Mouse (Mus musculus) stomach, embryonic 14.5 days (tissue): ENCODE results near the gene Txk. TPM values are rescaled to one million over a fixed set of nuclear protein-coding genes. Genes with fewer than 3 reads are reported as not detected.

Experiments
- ATAC-seq: fragments of 200-750 bp; cut with Nextera tagmentation; 2 replicates; pipeline ENCODE4 v1.8.0; 2017; ENCODE audit warnings: low read depth, moderate TSS enrichment; ENCODE audit not compliant: insufficient number of reproducible peaks, insufficient read depth, low FRiP score
- H3K27ac ChIP-seq: fragments of 300-500 bp; sonication (generic); 2 replicates; pipeline ENCODE4 v1.5.1; 2014; ENCODE audit warnings: mild to moderate bottlenecking, low read length, moderate library complexity, mixed read lengths
- H3K27me3 ChIP-seq: fragments of 300-500 bp; sonication (generic); 2 replicates; pipeline ENCODE4 v1.6.1; 2014; ENCODE audit warnings: low read length, control low read depth, mixed read lengths; ENCODE audit not compliant: control insufficient read depth, insufficient read depth
- H3K36me3 ChIP-seq: fragments of 300-500 bp; sonication (generic); 2 replicates; pipeline ENCODE4 v1.6.1; 2014; ENCODE audit warnings: mild to moderate bottlenecking, control low read depth, low read length, moderate library complexity, mixed read lengths; ENCODE audit not compliant: control insufficient read depth, insufficient read depth
- H3K4me1 ChIP-seq: fragments of 300-500 bp; sonication (generic); 2 replicates; pipeline ENCODE4 v1.6.1; 2014; ENCODE audit warnings: low read length, control low read depth, mixed read lengths; ENCODE audit not compliant: control insufficient read depth, insufficient read depth
- H3K4me2 ChIP-seq: fragments of 300-500 bp; sonication (generic); replicated peaks from 2 replicates; pipeline ENCODE4 v1.6.1; 2014; ENCODE audit warnings: low read depth, low read length, control low read depth
- H3K4me3 ChIP-seq: fragments of 300-500 bp; sonication (generic); 2 replicates; pipeline ENCODE4 v1.5.1; 2014; ENCODE audit warnings: low read depth, low read length, control low read depth
- H3K9ac ChIP-seq: fragments of 300-500 bp; sonication (generic); replicated peaks from 2 replicates; pipeline ENCODE4 v1.6.1; 2014; ENCODE audit warnings: low read depth, mild to moderate bottlenecking, control low read depth, low read length, moderate library complexity, mixed read lengths
- H3K9me3 ChIP-seq: fragments of 300-500 bp; sonication (generic); 2 replicates; pipeline ENCODE4 v1.6.1; 2016; ENCODE audit warnings: low read depth, low read length, control low read depth; ENCODE audit not compliant: control insufficient read depth
- WGBS: fragments of 180-500 bp; shearing (Covaris S2); extraction: QIAGEN DNeasy Blood & Tissue Kit; methylation state at CpG from one replicate; pipeline ENCODE4 v1.1.7; 2014; 5-methylcytosine and 5-hydroxymethylcytosine counted together
- polyA plus RNA-seq: library from polyadenylated mRNA; unstranded; fragments of >200 nt; fragmentation: Nextera tagmentation; extraction: Ambion mirVana; gene quantifications from 2 replicates; pipeline ENCODE4 v1.2.1, GENCODE M21; 2014

Gene Txk
- polyA plus RNA-seq, 1 experiment from 2014 or later: 0.32 TPM

GRCm38 (mm10) chr5:72665281-72665680 lies 87.3 kb downstream of the Txk start:
- H3K4me2 ChIP-seq: no peak overlapping the region
- 21% methylated on average over 5 of the region's 5 CpGs for WGBS
- H3K9ac ChIP-seq: no peak overlapping the region
- no peaks in the 10 kb centered on the region for H3K36me3 ChIP-seq
- no peak overlapping the region for H3K4me3 ChIP-seq
- H3K27me3 ChIP-seq: no peaks in the 10 kb centered on the region
- ATAC-seq: no peak
- no peaks in the 10 kb centered on the region for H3K4me1 ChIP-seq
- no peaks in the 10 kb centered on the region for H3K9me3 ChIP-seq
- no peak overlapping the region for H3K27ac ChIP-seq

GRCm38 (mm10) chr5:72664854-72665253 lies 87.7 kb downstream of the Txk start:
- no peaks in the 10 kb centered on the region for H3K9me3 ChIP-seq
- no peak overlapping the region for H3K27ac ChIP-seq
- H3K36me3 ChIP-seq: no peaks in the 10 kb centered on the region
- no peak overlapping the region for H3K4me3 ChIP-seq
- H3K9ac ChIP-seq: no peak overlapping the region
- H3K4me1 ChIP-seq: no peaks in the 10 kb centered on the region
- no peaks in the 10 kb centered on the region for H3K27me3 ChIP-seq
- H3K4me2 ChIP-seq: no peak overlapping the region
- WGBS: 50% methylated on average over 3 of the region's 3 CpGs
- ATAC-seq: no peak

- no peak overlapping the region for H3K4me2 ChIP-seq
- no peak for ATAC-seq
- H3K27ac ChIP-seq: no peak overlapping the region
- no peaks in the 10 kb centered on the region for H3K4me1 ChIP-seq
- no peaks in the 10 kb centered on the region for H3K36me3 ChIP-seq
- 74% methylated on average over 5 of the region's 5 CpGs for WGBS
- no peaks in the 10 kb centered on the region for H3K9me3 ChIP-seq
- no peak overlapping the region for H3K9ac ChIP-seq
- no peaks in the 10 kb centered on the region for H3K27me3 ChIP-seq
- no peak overlapping the region for H3K4me3 ChIP-seq
These were observed 88.5 kb downstream of the Txk start for GRCm38 (mm10) chr5:72664126-72664525.

- Histone ChIP-seq H3K27ac (no peak overlapping the region), H3K27me3 (no peaks in the 10 kb centered on the region), H3K9ac (no peak overlapping the region), H3K9me3 (no peaks in the 10 kb centered on the region), H3K4me1 (no peaks in the 10 kb centered on the region), H3K36me3 (no peaks in the 10 kb centered on the region), H3K4me2 (no peak overlapping the region), H3K4me3 (no peak overlapping the region)
- ATAC-seq: no peak
- 81% methylated on average over 6 of the region's 6 CpGs for WGBS
These were observed 91.4 kb downstream of the Txk start for GRCm38 (mm10) chr5:72661051-72661781.

GRCm38 (mm10) chr5:72658375-72658774 lies 94.2 kb downstream of the Txk start:
- no peak for ATAC-seq
- H3K9ac ChIP-seq: no peak overlapping the region
- H3K4me1 ChIP-seq: no peaks in the 10 kb centered on the region
- H3K27ac ChIP-seq: no peak overlapping the region
- H3K27me3 ChIP-seq: no peaks in the 10 kb centered on the region
- H3K4me3 ChIP-seq: no peak overlapping the region
- H3K9me3 ChIP-seq: no peaks in the 10 kb centered on the region
- H3K4me2 ChIP-seq: no peak overlapping the region
- 77% methylated on average over 13 of the region's 13 CpGs for WGBS
- no peaks in the 10 kb centered on the region for H3K36me3 ChIP-seq

GRCm38 (mm10) chr5:72656270-72656791 lies 96.2 kb downstream of the Txk start:
- no peak overlapping the region for H3K27ac ChIP-seq
- 49% methylated on average over 7 of the region's 7 CpGs for WGBS

GRCm38 (mm10) chr5:72653068-72653674 lies 99.4 kb downstream of the Txk start:
- H3K9me3 ChIP-seq: no peaks in the 10 kb centered on the region
- H3K4me2 ChIP-seq: no peak overlapping the region
- no peaks in the 10 kb centered on the region for H3K4me1 ChIP-seq
- ATAC-seq: peak; percentile 49; the same call in 1 of the 2 replicates
- no peak overlapping the region for H3K27ac ChIP-seq
- no peaks in the 10 kb centered on the region for H3K36me3 ChIP-seq
- no peaks in the 10 kb centered on the region for H3K27me3 ChIP-seq
- no peak overlapping the region for H3K4me3 ChIP-seq
- WGBS: 49% methylated on average over 10 of the region's 10 CpGs
- H3K9ac ChIP-seq: no peak overlapping the region

More at GRCm38 (mm10) chr5:72656270-72656791, 96.2 kb downstream of the Txk start:
- no peak overlapping the region for H3K4me2 ChIP-seq
- no peaks in the 10 kb centered on the region for H3K36me3 ChIP-seq
- no peak for ATAC-seq
- no peak overlapping the region for H3K9ac ChIP-seq
- H3K4me1 ChIP-seq: no peaks in the 10 kb centered on the region
- H3K9me3 ChIP-seq: no peaks in the 10 kb centered on the region
- no peaks in the 10 kb centered on the region for H3K27me3 ChIP-seq
- H3K4me3 ChIP-seq: no peak overlapping the region

- 77% methylated on average over 9 of the region's 9 CpGs for WGBS
- no peak overlapping the region for H3K4me3 ChIP-seq
- H3K4me1 ChIP-seq: no peaks in the 10 kb centered on the region
- no peaks in the 10 kb centered on the region for H3K36me3 ChIP-seq
- no peak overlapping the region for H3K4me2 ChIP-seq
- 0 out of 2 replicates have a peak, but pooled peaks cover 5% of the 10 kb centered on the region for H3K27me3 ChIP-seq
- H3K27ac ChIP-seq: no peak overlapping the region
- H3K9me3 ChIP-seq: no peaks in the 10 kb centered on the region
- ATAC-seq: no peak
- no peak overlapping the region for H3K9ac ChIP-seq
These were observed 103.4 kb downstream of the Txk start for GRCm38 (mm10) chr5:72648987-72649735.
